Mouse (Mus musculus): ENCODE measurements at regions not wholly inside any gene's neighbourhood (a gene's known extent, or its start where the extent isn't known, plus 50 kb on each side); places are given as distances from the start of the nearest gene placed in this dataset.

DNA sequence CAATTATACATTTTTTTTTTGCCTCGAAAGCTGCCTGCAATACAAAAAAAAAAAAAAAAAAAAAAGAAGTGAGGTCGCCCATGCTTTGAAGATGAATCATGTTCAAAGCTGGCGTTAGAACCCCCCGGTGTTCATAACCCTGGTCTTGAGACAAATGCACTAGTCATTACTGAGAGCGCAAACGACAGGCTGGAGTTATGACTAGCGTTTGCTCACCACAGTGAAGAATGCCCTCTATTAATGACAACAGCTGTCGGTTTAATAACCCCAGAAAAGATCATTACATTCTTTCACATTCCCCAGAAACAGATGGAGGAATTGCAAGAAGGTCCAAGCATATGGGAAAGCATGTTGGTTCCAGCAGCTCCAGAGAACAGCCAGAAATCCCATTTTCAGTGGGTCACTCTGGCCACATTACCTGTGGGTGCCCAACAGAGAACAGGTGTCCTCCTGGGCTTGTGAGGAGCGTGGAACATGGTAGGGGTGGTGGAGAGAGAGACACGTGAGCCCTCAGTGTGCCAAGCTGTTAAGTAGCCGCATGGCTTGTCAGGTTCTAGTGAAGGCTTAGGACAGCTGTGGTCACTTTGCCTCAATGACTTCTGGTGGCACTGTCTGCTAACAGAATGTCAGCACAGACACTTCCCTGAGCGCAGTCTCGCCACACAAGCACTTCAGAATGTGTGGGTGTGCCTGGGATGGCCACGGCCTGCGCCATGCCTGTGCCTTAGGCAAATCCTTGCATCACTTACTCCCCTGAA, 60.4 kb downstream of the Aipl1 start:
- H3K4me1 ChIP-seq (ENCODE audit: control insufficient read depth in 1 of 2, insufficient read depth in 2 of 2) = 0 out of 4 replicates have a peak, but pooled peaks cover 0 to 2% of the 10 kb centered on the region in 2 experiments
- in situ Hi-C loops (cut with MboI; ENCODE audit: low pct_ligation_motif_present, low pct_unique_long_range_greater_than_20kb, low sequenced_read_pairs) (no loop called here), dilution Hi-C loops (cut with MboI; ENCODE audit: extremely low pct_ligation_motif_present, extremely low pct_unique_long_range_greater_than_20kb, low sequenced_read_pairs) (no loop called here)
- no peak overlapping the region for H3K27ac ChIP-seq (ENCODE audit: insufficient read depth, low read depth)
- no peak overlapping the region for H3K9ac ChIP-seq (ENCODE audit: insufficient read depth, low read depth)
- peaks cover 17% of the 10 kb centered on the region for H3K27me3 ChIP-seq (replicated peaks)
- H3K79me2 ChIP-seq (replicated peaks; ENCODE audit: control insufficient read depth, extremely low read depth, insufficient read depth, poor library complexity, severe bottlenecking) = no peaks in the 10 kb centered on the region
- no peak overlapping the region for H3K4me2 ChIP-seq (ENCODE audit: insufficient read depth, low read depth, poor library complexity, severe bottlenecking)
- no peak overlapping the region for H3K4me3 ChIP-seq (replicated peaks in 1 of 3; ENCODE audit: low read depth in 2 of 3, low read length in 2 of 3, poor library complexity in 1 of 3)
- no peak for DNase-seq (ENCODE audit: extremely low read depth)
- TF ChIP-seq CHD1 (IDR thresholded peaks at IDR 0.05; ENCODE audit: low read depth, low read length) (no peak), E2F4 (IDR thresholded peaks at IDR 0.05; ENCODE audit: insufficient replicate concordance, low read depth, low read length) (no peak), ETS1 (conservative IDR thresholded peaks at IDR 0.05; ENCODE audit: low read depth, low read length) (no peak), UBTF (IDR thresholded peaks at IDR 0.05; ENCODE audit: low read depth, low read length) (no peak), SIN3A (IDR thresholded peaks at IDR 0.05; ENCODE audit: low read length) (no peak), CTCF (conservative IDR thresholded peaks at IDR 0.05 in 1 of 2, IDR thresholded peaks at IDR 0.05 in 1 of 2; ENCODE audit: low read depth in 2 of 2, low read length in 2 of 2) (no peak; a peak in 1 of 4 replicates), USF1 (IDR thresholded peaks at IDR 0.05; ENCODE audit: low read depth, low read length) (no peak), MAZ (IDR thresholded peaks at IDR 0.05; ENCODE audit: low read depth, low read length) (no peak), BHLHE40 (IDR thresholded peaks at IDR 0.05; ENCODE audit: low read depth, low read length) (no peak), ZNF384 (IDR thresholded peaks at IDR 0.05; ENCODE audit: low read depth, low read length) (no peak), MAFK (IDR thresholded peaks at IDR 0.05; ENCODE audit: insufficient replicate concordance, low read length) (no peak), JUND (conservative IDR thresholded peaks at IDR 0.05; ENCODE audit: low read depth, low read length) (no peak), KAT2A (IDR thresholded peaks at IDR 0.05; ENCODE audit: insufficient replicate concordance, low read length) (no peak), POLR2A (IDR thresholded peaks at IDR 0.05; ENCODE audit: low read depth, low read length) (no peak), RCOR1 (conservative IDR thresholded peaks at IDR 0.05; ENCODE audit: low read depth, low read length) (no peak), CHD2 (IDR thresholded peaks at IDR 0.05; ENCODE audit: low read length) (no peak), MXI1 (IDR thresholded peaks at IDR 0.05; ENCODE audit: low read depth, low read length) (no peak), USF2 (conservative IDR thresholded peaks at IDR 0.05; ENCODE audit: low read depth, low read length) (no peak), EP300 (IDR thresholded peaks at IDR 0.05; ENCODE audit: low read length) (no peak), ZKSCAN1 (IDR thresholded peaks at IDR 0.05; ENCODE audit: borderline replicate concordance, low read depth, low read length) (no peak)
- H3K9me3 ChIP-seq (replicated peaks; ENCODE audit: low read length) = no peaks in the 10 kb centered on the region
- no peaks in the 10 kb centered on the region for H3K36me3 ChIP-seq (replicated peaks in 1 of 2; ENCODE audit: control insufficient read depth in 1 of 2, insufficient read depth in 1 of 2, low read length in 1 of 2)

DNA sequence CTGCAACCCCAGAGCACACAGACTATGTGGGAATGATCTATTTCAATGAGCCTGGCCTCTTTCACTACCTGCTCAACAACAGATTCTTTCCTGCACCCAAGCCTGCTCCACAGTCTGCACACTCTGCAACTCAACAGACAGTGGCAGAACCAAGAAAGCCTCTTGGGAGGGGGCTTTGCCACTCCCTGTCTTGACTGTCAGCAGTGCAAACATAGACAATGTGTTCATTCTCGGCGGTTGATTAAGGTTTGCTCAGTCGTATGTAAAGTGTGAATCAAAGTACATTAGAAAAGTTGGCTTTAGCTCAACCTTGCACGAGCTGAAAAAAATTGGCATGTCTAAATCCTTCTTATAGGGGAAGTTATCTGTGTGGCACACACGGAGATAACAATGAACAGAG, 66.0 kb downstream of the Aipl1 start:
- dilution Hi-C loops (cut with MboI; ENCODE audit: extremely low pct_ligation_motif_present, extremely low pct_unique_long_range_greater_than_20kb, low sequenced_read_pairs) = no loop called here
- no peak overlapping the region for H3K9ac ChIP-seq (ENCODE audit: insufficient read depth, low read depth)
- H3K27ac ChIP-seq (ENCODE audit: insufficient read depth, low read depth) = no peak overlapping the region
- H3K79me2 ChIP-seq (replicated peaks; ENCODE audit: control insufficient read depth, extremely low read depth, insufficient read depth, poor library complexity, severe bottlenecking) = no peaks in the 10 kb centered on the region
- in situ Hi-C loops (cut with MboI; ENCODE audit: low pct_ligation_motif_present, low pct_unique_long_range_greater_than_20kb, low sequenced_read_pairs) = no loop called here
- TF ChIP-seq GABPA (IDR thresholded peaks at IDR 0.05; ENCODE audit: insufficient replicate concordance, low read depth, low read length) = no peak
- TF ChIP-seq E2F4 (IDR thresholded peaks at IDR 0.05; ENCODE audit: insufficient replicate concordance, low read depth, low read length) = no peak
- no peak for TF ChIP-seq ETS1 (conservative IDR thresholded peaks at IDR 0.05; ENCODE audit: low read depth, low read length)
- no peak for TF ChIP-seq RAD21 (IDR thresholded peaks at IDR 0.05; ENCODE audit: low read depth, low read length)
- TF ChIP-seq USF2 (conservative IDR thresholded peaks at IDR 0.05; ENCODE audit: low read depth, low read length) = no peak
- H3K4me2 ChIP-seq (ENCODE audit: insufficient read depth, low read depth, poor library complexity, severe bottlenecking) = no peak overlapping the region
- no peaks in the 10 kb centered on the region for H3K4me1 ChIP-seq (ENCODE audit: control insufficient read depth in 1 of 2, insufficient read depth in 2 of 2)
- no peaks in the 10 kb centered on the region for H3K36me3 ChIP-seq (replicated peaks in 1 of 2; ENCODE audit: control insufficient read depth in 1 of 2, insufficient read depth in 1 of 2, low read length in 1 of 2)
- H3K4me3 ChIP-seq (replicated peaks in 1 of 3; ENCODE audit: low read depth in 2 of 3, low read length in 2 of 3, poor library complexity in 1 of 3) = no peak overlapping the region
- H3K27me3 ChIP-seq (replicated peaks) = peaks cover 6% of the 10 kb centered on the region
- no peaks in the 10 kb centered on the region for H3K9me3 ChIP-seq (replicated peaks; ENCODE audit: low read length)
- DNase-seq (ENCODE audit: extremely low read depth) = no peak

Measured in CH12.LX (cell line).